9 mouse cellular contexts compared by ENCODE assay signal in the genomic region with DNA sequence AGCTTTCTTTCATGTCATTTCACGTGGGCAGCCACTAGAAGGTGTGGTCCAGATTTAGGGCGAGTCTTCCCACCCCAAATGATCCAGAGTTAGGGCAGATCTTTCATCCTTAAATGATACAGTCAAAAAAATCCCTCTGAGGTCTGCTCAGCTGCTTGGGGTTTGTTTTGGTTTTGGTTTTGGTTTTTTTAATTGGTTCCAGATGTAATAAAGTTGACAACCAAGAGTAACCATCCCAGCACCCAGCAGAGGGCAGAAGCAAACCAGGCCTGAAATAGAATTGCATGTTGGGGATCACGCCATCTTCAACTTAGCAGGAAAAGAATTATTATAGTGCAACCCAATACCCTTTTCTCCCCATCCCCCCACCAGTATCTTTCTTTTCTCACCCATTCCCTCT. TPM values are rescaled to one million over a fixed set of nuclear protein-coding genes. Genes with fewer than 3 reads are reported as not detected.
DNase-seq lines count a peak whose midpoint lies in the region; ATAC-seq and TF ChIP-seq lines count a peak whose summit lies in the region.
"Had no signal": no experiment of that assay in that cellular context is flagged by ENCODE, and none has a peak within 500 bp of the region (broad histone marks: within the 10 kb centered on the region; RNA-seq: fewer than 3 reads in every experiment).

No protein-coding gene starts in this region.

- H3K27ac ChIP-seq in cerebellum, adult 2 months (ENCODE audit: insufficient read depth, low read length), result no peak overlapping the region
- H3K27ac ChIP-seq: midbrain, embryonic 12.5 days had no signal

- TF ChIP-seq CTCF in cerebellum, adult 2 months (IDR thresholded peaks at IDR 0.05; ENCODE audit: borderline replicate concordance, insufficient read depth, low read depth, low read length), result peak; percentile 24; the same call in 1 of the 2 replicates

- DNase-seq in cerebellum, adult 2 months, result no peak
- DNase-seq in ovary, postnatal 36 days (ENCODE audit: low spot score), result peak; percentile 18
- DNase-seq in ovary, adult 18-20 months (ENCODE audit: low spot score), result no peak
- DNase-seq in embryo, embryonic 11.5 days (ENCODE audit: low read depth, low spot score), result peak; percentile 13
- peak; percentile 69 for DNase-seq in heart, postnatal 4 days
- no peak for DNase-seq in c-Kit-positive CD71-positive TER-119-positive erythroid progenitor cells, embryonic 14.5 days (ENCODE audit: low spot score)

- no peak overlapping the region for H3K4me3 ChIP-seq in cerebellum, adult 2 months (replicated peaks; ENCODE audit: insufficient read depth, low read depth, low read length)
- H3K4me3 ChIP-seq: midbrain, embryonic 12.5 days had no signal

- no peaks in the 10 kb centered on the region for H3K27me3 ChIP-seq in cerebellum, adult 2 months (ENCODE audit: control insufficient read depth, insufficient read depth, low read length)
- H3K27me3 ChIP-seq: midbrain, embryonic 12.5 days had no signal

- H3K4me1 ChIP-seq in cerebellum, adult 2 months (ENCODE audit: control insufficient read depth, insufficient read depth, low read length), result no peaks in the 10 kb centered on the region
- H3K4me1 ChIP-seq: midbrain, embryonic 12.5 days had no signal

- 59% methylated on average over 3 of the region's 3 CpGs for whole genome bisulfite sequencing in cerebellum, adult 2 months

- no peak for TF ChIP-seq POLR2A in cerebellum, adult 2 months (IDR thresholded peaks at IDR 0.05; ENCODE audit: borderline replicate concordance, insufficient read depth, low read length)

- no peak for ATAC-seq in cerebellum, adult (ENCODE audit: insufficient number of reproducible peaks, low FRiP score, low TSS enrichment)
- ATAC-seq in megakaryocyte, adult 5-6 weeks (ENCODE audit: poor library complexity, severe bottlenecking), result peak; percentile 83

RNA-seq across cellular contexts. Expression of a gene that starts 22.0 kb away (rescaled TPM):
- 8.7 and 9.7 TPM in 2 replicates for polyA plus RNA-seq in cerebellum, adult 2 months (2012; rRNA removed)
- total RNA-seq in heart, postnatal 4 days (2021), result 10 to 100 TPM; 39.4 to 43.8 TPM
- total RNA-seq in megakaryocyte, adult 5-6 weeks (2015), result 9.9 and 12.7 TPM in 2 replicates
- 8.5 and 13.1 TPM in 2 replicates for total RNA-seq in megakaryocyte, adult 5-6 weeks (2017)

RNA-seq across cellular contexts. Expression of a gene that starts 60.0 kb away (rescaled TPM):
- 20.6 and 22.7 TPM in 2 replicates for polyA plus RNA-seq in cerebellum, adult 2 months (2012; rRNA removed)
- total RNA-seq in heart, postnatal 4 days (2021), result 10 to 100 TPM; 12.3 to 15.5 TPM
- 11.4 and 11.5 TPM in 2 replicates for total RNA-seq in megakaryocyte, adult 5-6 weeks (2015)
- 14.4 and 19.0 TPM in 2 replicates for total RNA-seq in megakaryocyte, adult 5-6 weeks (2017)

Comparison
In these comparisons a context has a peak if more than half of its experiments do, and no peak if none do; other contexts are left out.
1. DNase-seq: peak in ovary, postnatal 36 days (single experiment), embryo, embryonic 11.5 days (single experiment) and heart, postnatal 4 days (single experiment); none in cerebellum, adult 2 months (0 of 2), ovary, adult 18-20 months (single experiment) and c-Kit-positive CD71-positive TER-119-positive erythroid progenitor cells, embryonic 14.5 days (single experiment).